Mouse (Mus musculus): ENCODE measurements at regions not wholly inside any gene's neighbourhood (a gene's known extent, or its start where the extent isn't known, plus 50 kb on each side); places are given as distances from the start of the nearest gene placed in this dataset.

DNA sequence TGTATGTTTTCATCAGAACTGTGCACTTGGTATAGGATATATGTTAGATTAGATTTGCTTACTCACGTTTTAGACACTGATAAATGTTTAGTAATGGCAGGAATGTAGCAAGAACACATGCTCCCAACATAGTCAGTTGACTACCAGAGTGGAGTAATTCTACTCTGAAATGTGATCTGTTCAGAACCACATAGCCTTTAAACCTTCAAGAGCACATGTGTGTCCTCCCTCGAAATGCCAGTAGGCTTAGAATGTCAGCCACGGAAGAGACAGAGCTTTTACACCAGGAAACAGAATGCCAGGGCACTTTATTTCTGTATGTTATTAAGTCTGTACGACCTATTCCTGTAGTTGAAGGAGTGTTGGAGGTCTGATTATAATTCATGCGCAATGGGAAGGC lies 51.3 kb upstream of the Cd28 start:
- no peak for DNase-seq (ENCODE audit: low spot score in 2 of 2)
- TF ChIP-seq CTCF (conservative IDR thresholded peaks at IDR 0.05), result no peak
- no peak overlapping the region for H3K27ac ChIP-seq
- H3K4me3 ChIP-seq, result no peak overlapping the region

- Histone ChIP-seq H3K4me3 (no peak overlapping the region), H3K27ac (no peak overlapping the region)
- no peak for TF ChIP-seq CTCF (conservative IDR thresholded peaks at IDR 0.05)
- no peak for DNase-seq (ENCODE audit: low spot score in 2 of 2)
Observed at GRCm38 (mm10) chr1:60662301-60662986, 54.2 kb upstream of the Cd28 start.

- no peak for DNase-seq (ENCODE audit: low spot score in 2 of 2)
- Histone ChIP-seq H3K4me3 (no peak overlapping the region), H3K27ac (no peak overlapping the region)
- TF ChIP-seq CTCF (conservative IDR thresholded peaks at IDR 0.05), result no peak
Observed at GRCm38 (mm10) chr1:60661857-60662256, 54.7 kb upstream of the Cd28 start.

GRCm38 (mm10) chr1:60659604-60660003 lies 57.0 kb upstream of the Cd28 start:
- TF ChIP-seq CTCF (conservative IDR thresholded peaks at IDR 0.05), result no peak
- Histone ChIP-seq H3K4me3 (no peak overlapping the region), H3K27ac (no peak overlapping the region)
- DNase-seq (ENCODE audit: low spot score in 2 of 2), result no peak

- TF ChIP-seq CTCF (conservative IDR thresholded peaks at IDR 0.05), result no peak
- Histone ChIP-seq H3K27ac (no peak overlapping the region), H3K4me3 (no peak overlapping the region)
- no peak for DNase-seq (ENCODE audit: low spot score in 2 of 2)
Observed at GRCm38 (mm10) chr1:60659041-60659440, 57.6 kb upstream of the Cd28 start.

GRCm38 (mm10) chr1:60658383-60658782 lies 58.2 kb upstream of the Cd28 start:
- Histone ChIP-seq H3K4me3 (no peak overlapping the region), H3K27ac (no peak overlapping the region)
- TF ChIP-seq CTCF (conservative IDR thresholded peaks at IDR 0.05), result no peak
- no peak for DNase-seq (ENCODE audit: low spot score in 2 of 2)

- Histone ChIP-seq H3K4me3 (no peak overlapping the region), H3K27ac (no peak overlapping the region)
- no peak for TF ChIP-seq CTCF (conservative IDR thresholded peaks at IDR 0.05)
- DNase-seq (ENCODE audit: low spot score in 2 of 2), result no peak
Observed at GRCm38 (mm10) chr1:60657511-60657910, 59.1 kb upstream of the Cd28 start.

DNA sequence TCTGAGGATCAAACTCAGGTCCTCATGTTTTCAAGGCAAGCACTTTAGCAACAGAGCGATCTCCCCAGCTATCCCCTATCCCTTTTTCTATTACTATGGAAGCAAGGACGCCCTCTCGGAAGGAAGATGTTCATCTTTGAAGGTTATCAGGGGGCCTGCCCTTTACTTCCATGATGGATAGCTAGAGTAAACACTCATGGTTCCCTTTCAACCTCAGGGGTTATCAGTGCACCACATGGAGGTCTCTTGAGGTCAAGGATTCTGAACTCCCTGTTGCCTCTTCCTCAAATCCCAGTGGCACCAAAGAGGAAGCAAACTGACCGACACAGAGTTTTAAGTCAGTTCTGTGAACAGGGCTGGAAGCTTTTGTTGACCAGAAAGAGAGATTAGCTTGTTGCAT lies 59.6 kb upstream of the Cd28 start:
- DNase-seq (ENCODE audit: low spot score in 2 of 2), result no peak
- Histone ChIP-seq H3K27ac (no peak overlapping the region), H3K4me3 (no peak overlapping the region)
- no peak for TF ChIP-seq CTCF (conservative IDR thresholded peaks at IDR 0.05)

- no peak overlapping the region for H3K27ac ChIP-seq
- TF ChIP-seq CTCF (conservative IDR thresholded peaks at IDR 0.05), result no peak
- no peak overlapping the region for H3K4me3 ChIP-seq
- DNase-seq (ENCODE audit: low spot score in 2 of 2), result no peak
Observed at GRCm38 (mm10) chr1:60655691-60656595, 60.7 kb upstream of the Cd28 start.

DNA sequence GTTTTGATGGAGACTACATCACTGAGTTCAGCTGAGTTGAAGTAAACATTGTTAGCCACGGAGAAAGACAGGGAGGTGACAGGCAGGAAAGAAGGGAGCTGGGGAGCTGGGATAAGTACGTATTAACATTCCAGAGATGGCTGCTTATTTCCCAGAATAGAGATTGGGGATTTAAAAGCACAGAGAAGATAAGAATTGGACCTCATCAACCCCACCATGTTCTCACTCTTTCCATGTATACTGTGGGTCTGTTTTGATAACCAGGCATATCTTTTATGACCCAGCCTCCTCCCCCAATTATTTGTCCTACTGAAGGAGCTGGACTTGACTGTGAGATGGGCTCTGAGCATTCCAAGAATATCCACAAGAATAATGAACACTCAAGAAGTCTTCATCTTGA lies 61.4 kb upstream of the Cd28 start:
- H3K27ac ChIP-seq, result no peak overlapping the region
- no peak for DNase-seq (ENCODE audit: low spot score in 2 of 2)
- no peak overlapping the region for H3K4me3 ChIP-seq
- TF ChIP-seq CTCF (conservative IDR thresholded peaks at IDR 0.05), result no peak

GRCm38 (mm10) chr1:60652570-60653011 lies 64.0 kb upstream of the Cd28 start:
- Histone ChIP-seq H3K4me3 (no peak overlapping the region), H3K27ac (no peak overlapping the region)
- TF ChIP-seq CTCF (conservative IDR thresholded peaks at IDR 0.05), result no peak
- DNase-seq (ENCODE audit: low spot score in 2 of 2), result no peak

DNA sequence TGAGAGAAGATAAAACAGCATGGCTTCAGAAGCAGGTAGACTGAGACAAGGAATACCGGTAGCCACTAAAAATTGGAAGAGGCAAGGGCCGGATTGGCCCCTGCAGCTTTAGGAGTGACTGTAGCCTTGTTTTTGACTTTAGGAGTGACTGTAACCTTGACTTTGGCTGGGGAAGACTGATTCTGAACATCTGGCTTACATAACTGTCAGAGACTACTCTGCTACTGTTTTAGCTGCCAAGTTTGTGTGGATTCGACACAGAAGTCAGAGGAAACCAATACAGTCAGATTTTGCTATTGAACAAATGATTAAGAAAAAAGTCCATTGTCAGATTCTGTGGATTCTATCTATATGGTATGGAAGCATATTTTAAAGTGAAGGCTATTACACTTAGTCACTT lies 66.4 kb upstream of the Cd28 start:
- DNase-seq (ENCODE audit: low spot score in 2 of 2), result no peak
- no peak for TF ChIP-seq CTCF (conservative IDR thresholded peaks at IDR 0.05)
- Histone ChIP-seq H3K4me3 (no peak overlapping the region), H3K27ac (no peak overlapping the region)

GRCm38 (mm10) chr1:60649303-60649850 lies 67.2 kb upstream of the Cd28 start:
- no peak overlapping the region for H3K27ac ChIP-seq
- no peak overlapping the region for H3K4me3 ChIP-seq
- no peak for DNase-seq (ENCODE audit: low spot score in 2 of 2)
- no peak for TF ChIP-seq CTCF (conservative IDR thresholded peaks at IDR 0.05)
